Mouse (Mus musculus) hindbrain, embryonic 16.5 days (tissue): Measurements from ENCODE around the gene Nhsl1. TPM values are rescaled to one million over a fixed set of nuclear protein-coding genes. Genes with fewer than 3 reads are reported as not detected.

Source experiments
- ATAC-seq: fragments of 200-750 bp; cut with Nextera tagmentation; 2 replicates; pipeline ENCODE4 v1.8.0; 2017; ENCODE audit warnings: moderate TSS enrichment, moderate library complexity
- H3K27ac ChIP-seq: fragments of 300-500 bp; sonication (generic); 2 replicates; pipeline ENCODE4 v1.5.1; 2014; ENCODE audit warnings: low read depth, mild to moderate bottlenecking, control low read depth, low read length, moderate library complexity
- H3K27me3 ChIP-seq: fragments of 300-500 bp; sonication (generic); replicated peaks from 2 replicates; pipeline ENCODE4 v1.6.1; 2014; ENCODE audit warnings: low read length; ENCODE audit not compliant: control insufficient read depth, insufficient read depth
- H3K36me3 ChIP-seq: fragments of 300-500 bp; sonication (generic); 2 replicates; pipeline ENCODE4 v1.6.1; 2014; ENCODE audit warnings: mild to moderate bottlenecking, low read length, moderate library complexity, mixed read lengths; ENCODE audit not compliant: control insufficient read depth, insufficient read depth
- H3K4me1 ChIP-seq: fragments of 300-500 bp; sonication (generic); 2 replicates; pipeline ENCODE4 v1.6.1; 2014; ENCODE audit warnings: low read depth, low read length; ENCODE audit not compliant: control insufficient read depth, insufficient read depth
- H3K4me2 ChIP-seq: fragments of 300-500 bp; sonication (generic); 2 replicates; pipeline ENCODE4 v1.6.1; 2014; ENCODE audit warnings: mild to moderate bottlenecking, low read length, control low read depth, moderate library complexity
- H3K4me3 ChIP-seq: fragments of 300-500 bp; sonication (generic); 2 replicates; pipeline ENCODE4 v1.5.1; 2014; ENCODE audit warnings: mild to moderate bottlenecking, low read length, control low read depth, moderate library complexity
- H3K9ac ChIP-seq: fragments of 300-500 bp; sonication (generic); 2 replicates; pipeline ENCODE4 v1.6.1; 2014; ENCODE audit warnings: low read depth, mild to moderate bottlenecking, control low read depth, low read length, moderate library complexity
- H3K9me3 ChIP-seq: fragments of 300-500 bp; sonication (generic); 2 replicates; pipeline ENCODE4 v1.6.1; 2014; ENCODE audit warnings: mild to moderate bottlenecking, low read length, moderate library complexity; ENCODE audit not compliant: control insufficient read depth
- WGBS: fragments of 180-500 bp; shearing (Covaris S2); extraction: QIAGEN DNeasy Blood & Tissue Kit; methylation state at CpG from one replicate; pipeline ENCODE4 v1.1.7; 2014; 5-methylcytosine and 5-hydroxymethylcytosine counted together
- polyA plus RNA-seq: library from polyadenylated mRNA; unstranded; fragments of >200 nt; fragmentation: Nextera tagmentation; extraction: Ambion mirVana; gene quantifications from 2 replicates; pipeline ENCODE4 v1.2.1, GENCODE M21; 2015

The Nhsl1 gene
- polyA plus RNA-seq, 1 experiment from 2014 or later: 12.8 TPM

- Histone ChIP-seq H3K4me1 (no peaks in the 10 kb centered on the region; the same call in 1 of the 2 replicates), H3K9ac (no peak overlapping the region), H3K4me2 (no peak overlapping the region), H3K36me3 (no peaks in the 10 kb centered on the region), H3K4me3 (no peak overlapping the region), H3K9me3 (no peaks in the 10 kb centered on the region), H3K27me3 (no peaks in the 10 kb centered on the region), H3K27ac (no peak overlapping the region)
- WGBS: 96% methylated on average over 6 of the region's 6 CpGs
- no peak for ATAC-seq
These were observed 20.6 kb downstream of the Nhsl1 start for GRCm38 (mm10) chr10:18339386-18339785.

GRCm38 (mm10) chr10:18340930-18341329, 22.1 kb downstream of the Nhsl1 start:
- 100% methylated on average over 1 of the region's 1 CpGs for WGBS
- no peak overlapping the region for H3K4me2 ChIP-seq
- H3K27me3 ChIP-seq: no peaks in the 10 kb centered on the region
- no peaks in the 10 kb centered on the region for H3K9me3 ChIP-seq
- no peaks in the 10 kb centered on the region; the same call in 1 of the 2 replicates for H3K4me1 ChIP-seq
- no peaks in the 10 kb centered on the region for H3K36me3 ChIP-seq
- no peak overlapping the region for H3K4me3 ChIP-seq
- no peak overlapping the region for H3K9ac ChIP-seq
- no peak for ATAC-seq
- no peak overlapping the region for H3K27ac ChIP-seq

- H3K9me3 ChIP-seq: no peaks in the 10 kb centered on the region
- no peaks in the 10 kb centered on the region; the same call in 1 of the 2 replicates for H3K4me1 ChIP-seq
- H3K9ac ChIP-seq: no peak overlapping the region
- H3K27ac ChIP-seq: no peak overlapping the region
- H3K4me3 ChIP-seq: no peak overlapping the region
- WGBS: 25% methylated on average over 15 of the region's 15 CpGs
- no peak for ATAC-seq
- no peak overlapping the region for H3K4me2 ChIP-seq
- no peaks in the 10 kb centered on the region for H3K36me3 ChIP-seq
- H3K27me3 ChIP-seq: no peaks in the 10 kb centered on the region
These were observed 22.8 kb downstream of the Nhsl1 start for GRCm38 (mm10) chr10:18341444-18342196.

- WGBS: 91% methylated on average over 15 of the region's 15 CpGs
- ATAC-seq: no peak
- Histone ChIP-seq H3K4me2 (no peak overlapping the region), H3K27ac (no peak overlapping the region), H3K36me3 (no peaks in the 10 kb centered on the region), H3K27me3 (no peaks in the 10 kb centered on the region), H3K9ac (no peak overlapping the region), H3K4me1 (no peaks in the 10 kb centered on the region; the same call in 1 of the 2 replicates), H3K4me3 (no peak overlapping the region), H3K9me3 (no peaks in the 10 kb centered on the region)
These were observed 28.4 kb downstream of the Nhsl1 start for GRCm38 (mm10) chr10:18347231-18347630.

- no peaks in the 10 kb centered on the region for H3K4me1 ChIP-seq
- H3K36me3 ChIP-seq: no peaks in the 10 kb centered on the region
- no peak for ATAC-seq
- H3K27me3 ChIP-seq: no peaks in the 10 kb centered on the region
- WGBS: 92% methylated on average over 4 of the region's 4 CpGs
- no peak overlapping the region for H3K9ac ChIP-seq
- no peak overlapping the region for H3K4me2 ChIP-seq
- no peak overlapping the region for H3K27ac ChIP-seq
- no peak overlapping the region for H3K4me3 ChIP-seq
- no peaks in the 10 kb centered on the region for H3K9me3 ChIP-seq
These were observed 32.0 kb downstream of the Nhsl1 start for GRCm38 (mm10) chr10:18350781-18351180.

GRCm38 (mm10) chr10:18352937-18353336, 34.2 kb downstream of the Nhsl1 start:
- ATAC-seq: no peak
- H3K36me3 ChIP-seq: no peaks in the 10 kb centered on the region
- H3K9ac ChIP-seq: no peak overlapping the region
- WGBS: 91% methylated on average over 5 of the region's 5 CpGs
- no peak overlapping the region for H3K27ac ChIP-seq
- H3K4me1 ChIP-seq: no peaks in the 10 kb centered on the region
- H3K9me3 ChIP-seq: no peaks in the 10 kb centered on the region
- no peak overlapping the region for H3K4me3 ChIP-seq
- no peaks in the 10 kb centered on the region for H3K27me3 ChIP-seq
- H3K4me2 ChIP-seq: no peak overlapping the region

- no peak overlapping the region for H3K9ac ChIP-seq
- no peaks in the 10 kb centered on the region for H3K36me3 ChIP-seq
- H3K27ac ChIP-seq: no peak overlapping the region
- H3K4me1 ChIP-seq: no peaks in the 10 kb centered on the region
- no peaks in the 10 kb centered on the region for H3K27me3 ChIP-seq
- 42% methylated on average over 8 of the region's 8 CpGs for WGBS
- ATAC-seq: no peak
- no peak overlapping the region for H3K4me2 ChIP-seq
- no peaks in the 10 kb centered on the region for H3K9me3 ChIP-seq
- H3K4me3 ChIP-seq: no peak overlapping the region
These were observed 35.3 kb downstream of the Nhsl1 start for GRCm38 (mm10) chr10:18354103-18354502.

GRCm38 (mm10) chr10:18356461-18356860, 37.7 kb downstream of the Nhsl1 start:
- H3K4me3 ChIP-seq: no peak overlapping the region
- no peak overlapping the region for H3K9ac ChIP-seq
- H3K27me3 ChIP-seq: no peaks in the 10 kb centered on the region
- H3K9me3 ChIP-seq: no peaks in the 10 kb centered on the region
- H3K4me1 ChIP-seq: no peaks in the 10 kb centered on the region; the same call in 1 of the 2 replicates
- ATAC-seq: no peak
- no peak overlapping the region for H3K4me2 ChIP-seq
- no peak overlapping the region for H3K27ac ChIP-seq
- 93% methylated on average over 6 of the region's 6 CpGs for WGBS
- H3K36me3 ChIP-seq: no peaks in the 10 kb centered on the region

- Histone ChIP-seq H3K27me3 (no peaks in the 10 kb centered on the region), H3K27ac (no peak overlapping the region), H3K9me3 (no peaks in the 10 kb centered on the region)
These were observed 38.4 kb downstream of the Nhsl1 start for GRCm38 (mm10) chr10:18357212-18357611.

More at GRCm38 (mm10) chr10:18357212-18357611, 38.4 kb downstream of the Nhsl1 start:
- 0 out of 2 replicates have a peak, but pooled peaks have one; percentile 22 for ATAC-seq
- H3K4me2 ChIP-seq: no peak overlapping the region
- no peaks in the 10 kb centered on the region; the same call in 1 of the 2 replicates for H3K4me1 ChIP-seq
- no peak overlapping the region for H3K4me3 ChIP-seq
- 46% methylated on average over 6 of the region's 6 CpGs for WGBS
- H3K9ac ChIP-seq: no peak overlapping the region
- no peaks in the 10 kb centered on the region for H3K36me3 ChIP-seq
